Mouse (Mus musculus) midbrain, embryonic 12.5 days (tissue): ENCODE results near the gene Fbll1. TPM values are rescaled to one million over a fixed set of nuclear protein-coding genes. Genes with fewer than 3 reads are reported as not detected.
A peak's percentile ranks its signal among the peaks of the same experiment; 100 is the strongest.

Experiments used
- ATAC-seq: fragments of 200-750 bp; cut with Nextera tagmentation; 2 replicates; pipeline ENCODE4 v1.8.0; 2017; ENCODE audit warnings: low read depth, moderate TSS enrichment, moderate library complexity; ENCODE audit not compliant: low FRiP score
- H3K27ac ChIP-seq: fragments of 300-500 bp; sonication (generic); replicated peaks from 2 replicates; pipeline ENCODE4 v1.5.1; 2016; ENCODE audit warnings: mild to moderate bottlenecking
- H3K27me3 ChIP-seq: fragments of 300-500 bp; sonication (generic); 2 replicates; pipeline ENCODE4 v1.6.1; 2016; ENCODE audit warnings: mild to moderate bottlenecking
- H3K36me3 ChIP-seq: fragments of 300-500 bp; sonication (generic); 2 replicates; pipeline ENCODE4 v1.6.1; 2016
- H3K4me1 ChIP-seq: fragments of 300-500 bp; sonication (generic); 2 replicates; pipeline ENCODE4 v1.6.1; 2016
- H3K4me2 ChIP-seq: fragments of 300-500 bp; sonication (generic); replicated peaks from 2 replicates; pipeline ENCODE4 v1.6.1; 2016; ENCODE audit warnings: mild to moderate bottlenecking, moderate library complexity
- H3K4me3 ChIP-seq: fragments of 300-500 bp; sonication (generic); 2 replicates; pipeline ENCODE4 v1.5.1; 2016; ENCODE audit warnings: mild to moderate bottlenecking
- H3K9ac ChIP-seq: fragments of 300-500 bp; sonication (generic); replicated peaks from 2 replicates; pipeline ENCODE4 v1.6.1; 2016; ENCODE audit warnings: mild to moderate bottlenecking, moderate library complexity
- H3K9me3 ChIP-seq: fragments of 300-500 bp; sonication (generic); 2 replicates; pipeline ENCODE4 v1.6.1; 2016; ENCODE audit warnings: mild to moderate bottlenecking
- WGBS: fragments of 180-500 bp; shearing (Covaris S2); methylation state at CpG from one replicate; pipeline ENCODE4 v1.1.7; 2016; 5-methylcytosine and 5-hydroxymethylcytosine counted together
- polyA plus RNA-seq: library from polyadenylated mRNA; unstranded; fragments of >200 nt; fragmentation: Nextera tagmentation; extraction: Ambion mirVana; gene quantifications from 2 replicates; pipeline ENCODE4 v1.2.1, GENCODE M21; 2016

Gene Fbll1
- polyA plus RNA-seq, 1 experiment from 2014 or later = 9.0 TPM

- no peaks in the 10 kb centered on the region for H3K4me1 ChIP-seq
- ATAC-seq = no peak
- H3K9ac ChIP-seq = no peak overlapping the region
- H3K27me3 ChIP-seq = no peaks in the 10 kb centered on the region
- H3K36me3 ChIP-seq = peaks cover 79% of the 10 kb centered on the region
- H3K4me2 ChIP-seq = no peak overlapping the region
- H3K4me3 ChIP-seq = no peak overlapping the region
- 86% methylated on average over 3 of the region's 3 CpGs for WGBS
- H3K27ac ChIP-seq = no peak overlapping the region
- no peaks in the 10 kb centered on the region for H3K9me3 ChIP-seq
Measured at GRCm38 (mm10) chr11:35780336-35780735, 18.3 kb downstream of the Fbll1 start.

- 98% methylated on average over 3 of the region's 3 CpGs for WGBS
- Histone ChIP-seq H3K4me1 (peaks cover 6% of the 10 kb centered on the region; the same call in 1 of the 2 replicates), H3K36me3 (peaks cover 40% of the 10 kb centered on the region), H3K9ac (no peak overlapping the region), H3K9me3 (no peaks in the 10 kb centered on the region), H3K4me3 (no peak overlapping the region), H3K4me2 (no peak overlapping the region), H3K27me3 (no peaks in the 10 kb centered on the region), H3K27ac (no peak overlapping the region)
- ATAC-seq = no peak
Measured at GRCm38 (mm10) chr11:35776452-35776851, 22.2 kb downstream of the Fbll1 start.

- no peak for ATAC-seq
- H3K9me3 ChIP-seq = no peaks in the 10 kb centered on the region
- H3K27me3 ChIP-seq = no peaks in the 10 kb centered on the region
- WGBS = 97% methylated on average over 3 of the region's 3 CpGs
- no peak overlapping the region for H3K4me3 ChIP-seq
- no peak overlapping the region for H3K9ac ChIP-seq
- H3K36me3 ChIP-seq = peaks cover 38% of the 10 kb centered on the region
- H3K4me2 ChIP-seq = no peak overlapping the region
- no peak overlapping the region for H3K27ac ChIP-seq
- peaks cover 14% of the 10 kb centered on the region for H3K4me1 ChIP-seq
Measured at GRCm38 (mm10) chr11:35775606-35776005, 23.1 kb downstream of the Fbll1 start.

GRCm38 (mm10) chr11:35770741-35771504 is 27.8 kb downstream of the Fbll1 start:
- Histone ChIP-seq H3K9ac (peak overlapping the region; percentile 96), H3K9me3 (no peaks in the 10 kb centered on the region), H3K4me2 (peak overlapping the region; percentile 88), H3K4me1 (peaks cover 16% of the 10 kb centered on the region), H3K27ac (no peak overlapping the region), H3K27me3 (no peaks in the 10 kb centered on the region), H3K36me3 (0 out of 2 replicates have a peak, but pooled peaks cover under 1% of the 10 kb centered on the region), H3K4me3 (peak overlapping the region; percentile 89)
- ATAC-seq = no peak
- 73% methylated on average over 9 of the region's 9 CpGs for WGBS

- Histone ChIP-seq H3K4me2 (peak overlapping the region; percentile 88), H3K27ac (peak overlapping the region; percentile 96), H3K4me3 (peak overlapping the region; percentile 89), H3K4me1 (peaks cover 16% of the 10 kb centered on the region), H3K27me3 (no peaks in the 10 kb centered on the region), H3K36me3 (no peaks in the 10 kb centered on the region), H3K9me3 (no peaks in the 10 kb centered on the region), H3K9ac (peak overlapping the region; percentile 96)
- under 1% methylated on average over 34 of the region's 41 CpGs for WGBS
- ATAC-seq = peak; percentile 87
Measured at GRCm38 (mm10) chr11:35769746-35770437, 28.8 kb downstream of the Fbll1 start.

GRCm38 (mm10) chr11:35769188-35769745 is 29.4 kb downstream of the Fbll1 start, which contains the start of gene Pank3:
Gene Pank3, plus strand, starts transcription at chr11:35769484.
- H3K4me2 ChIP-seq = peak within 1 kb of the TSS; percentile 88
- H3K27me3 ChIP-seq = no peaks in the 10 kb centered on the region
- H3K9me3 ChIP-seq = no peaks in the 10 kb centered on the region
- H3K4me3 ChIP-seq = peak within 1 kb of the TSS; percentile 89
- peak within 1 kb of the TSS; percentile 96 for H3K9ac ChIP-seq
- peaks cover 16% of the 10 kb centered on the region for H3K4me1 ChIP-seq
- ATAC-seq = peak; percentile 100
- no peaks in the 10 kb centered on the region for H3K36me3 ChIP-seq
- H3K27ac ChIP-seq = peak within 1 kb of the TSS; percentile 96
- under 1% methylated on average over 35 of the region's 50 CpGs for WGBS

GRCm38 (mm10) chr11:35766845-35767244 is 31.8 kb downstream of the Fbll1 start:
- Histone ChIP-seq H3K9ac (no peak overlapping the region), H3K4me2 (no peak overlapping the region), H3K27ac (no peak overlapping the region), H3K4me1 (peaks cover 14% of the 10 kb centered on the region), H3K36me3 (no peaks in the 10 kb centered on the region), H3K27me3 (no peaks in the 10 kb centered on the region), H3K9me3 (no peaks in the 10 kb centered on the region), H3K4me3 (no peak overlapping the region)
- WGBS = 93% methylated on average over 5 of the region's 5 CpGs
- ATAC-seq = no peak

GRCm38 (mm10) chr11:35760627-35761003 is 38.1 kb downstream of the Fbll1 start:
- no peaks in the 10 kb centered on the region for H3K36me3 ChIP-seq
- H3K9me3 ChIP-seq = no peaks in the 10 kb centered on the region
- H3K27me3 ChIP-seq = no peaks in the 10 kb centered on the region
- H3K4me2 ChIP-seq = no peak overlapping the region
- H3K9ac ChIP-seq = no peak overlapping the region
- 93% methylated on average over 4 of the region's 4 CpGs for WGBS
- H3K4me1 ChIP-seq = no peaks in the 10 kb centered on the region
- no peak overlapping the region for H3K27ac ChIP-seq
- ATAC-seq = no peak
- H3K4me3 ChIP-seq = no peak overlapping the region

GRCm38 (mm10) chr11:35760001-35760626 is 38.6 kb downstream of the Fbll1 start:
- Histone ChIP-seq H3K9ac (no peak overlapping the region), H3K4me3 (no peak overlapping the region), H3K36me3 (no peaks in the 10 kb centered on the region), H3K27ac (no peak overlapping the region), H3K4me1 (no peaks in the 10 kb centered on the region), H3K4me2 (no peak overlapping the region), H3K27me3 (no peaks in the 10 kb centered on the region), H3K9me3 (no peaks in the 10 kb centered on the region)
- no peak for ATAC-seq
- WGBS = 91% methylated on average over 7 of the region's 7 CpGs

- Histone ChIP-seq H3K9me3 (no peaks in the 10 kb centered on the region), H3K9ac (no peak overlapping the region), H3K4me1 (no peaks in the 10 kb centered on the region), H3K27ac (no peak overlapping the region), H3K4me2 (no peak overlapping the region), H3K36me3 (no peaks in the 10 kb centered on the region), H3K4me3 (no peak overlapping the region), H3K27me3 (no peaks in the 10 kb centered on the region)
- whole genome bisulfite sequencing = 86% methylated on average over 11 of the region's 11 CpGs
- ATAC-seq = no peak
Measured at GRCm38 (mm10) chr11:35756411-35757303, 42.0 kb downstream of the Fbll1 start.

GRCm38 (mm10) chr11:35755546-35755945 is 43.1 kb downstream of the Fbll1 start:
- H3K27ac ChIP-seq = no peak overlapping the region
- no peaks in the 10 kb centered on the region for H3K9me3 ChIP-seq
- H3K27me3 ChIP-seq = no peaks in the 10 kb centered on the region
- H3K4me3 ChIP-seq = no peak overlapping the region
- no peaks in the 10 kb centered on the region for H3K36me3 ChIP-seq
- no peak overlapping the region for H3K9ac ChIP-seq
- H3K4me2 ChIP-seq = no peak overlapping the region
- no peaks in the 10 kb centered on the region for H3K4me1 ChIP-seq
- 69% methylated on average over 6 of the region's 6 CpGs for WGBS
- ATAC-seq = no peak
